Mouse (Mus musculus) right cerebral cortex, postnatal 14 days (tissue): Measurements from ENCODE around the gene Ifngr2.

ENCODE experiments used
- DNase-seq: peaks from one replicate; pipeline ENCODE4 v3.0.0; 2022

Gene Ifngr2

DNA sequence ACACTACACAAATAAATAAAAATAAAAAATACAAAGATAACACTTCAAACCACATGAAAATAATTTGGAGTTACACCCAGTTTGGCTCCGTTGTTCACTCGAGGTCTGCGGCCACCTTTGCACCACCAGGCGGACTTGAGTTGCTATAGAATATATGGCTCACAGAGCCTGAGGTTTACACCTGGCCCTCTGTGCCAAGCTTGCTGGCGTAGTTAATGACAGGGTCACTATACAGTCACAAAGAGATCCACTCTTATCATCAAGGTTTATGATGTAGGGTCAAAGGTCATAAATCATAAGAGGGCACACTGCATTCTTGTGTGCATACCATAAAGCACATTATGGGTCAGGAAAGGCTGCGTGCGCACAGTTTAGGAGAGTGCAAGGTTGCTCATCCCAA, 19.1 kb downstream of the Ifngr2 start:
- no peak for DNase-seq

DNA sequence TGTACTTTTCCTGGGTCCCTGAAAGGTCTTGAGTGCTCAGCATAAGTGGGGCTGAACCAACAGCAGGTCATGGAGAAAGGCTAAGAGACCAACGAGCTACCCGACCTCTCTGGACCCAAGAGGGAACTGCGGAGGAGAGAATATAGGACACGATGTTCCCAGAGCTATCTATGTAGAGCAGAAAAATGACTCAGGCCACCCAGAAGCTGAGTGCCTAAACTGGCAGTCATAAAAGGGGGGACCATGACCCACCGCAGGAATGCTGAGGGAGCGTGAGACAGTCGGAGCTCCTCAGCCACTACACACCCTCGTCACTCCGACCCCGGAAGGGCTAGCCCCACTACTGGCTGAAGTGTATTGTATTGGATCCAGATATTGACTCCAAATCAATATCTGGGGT, 22.1 kb downstream of the Ifngr2 start:
- no peak for DNase-seq

DNA sequence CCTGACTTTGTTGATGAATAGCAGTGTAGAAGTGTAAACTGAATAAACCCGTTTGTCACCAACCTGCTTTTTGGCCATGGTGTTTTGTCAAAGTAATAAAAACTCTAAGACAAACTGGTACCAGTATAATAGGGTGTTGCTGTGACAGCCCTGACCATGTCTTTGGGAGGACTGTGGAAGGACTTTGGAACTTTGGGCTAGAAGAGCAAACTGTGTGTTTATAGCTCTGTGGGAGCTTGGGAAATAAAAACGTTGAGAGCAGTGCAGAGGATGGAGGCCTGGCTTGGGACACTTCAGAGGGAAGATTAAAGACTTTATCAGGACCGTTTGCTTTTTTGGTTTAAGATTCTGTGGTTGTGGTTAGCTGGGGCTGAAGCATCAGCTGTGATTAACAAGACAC, 24.2 kb downstream of the Ifngr2 start:
- no peak for DNase-seq

DNA sequence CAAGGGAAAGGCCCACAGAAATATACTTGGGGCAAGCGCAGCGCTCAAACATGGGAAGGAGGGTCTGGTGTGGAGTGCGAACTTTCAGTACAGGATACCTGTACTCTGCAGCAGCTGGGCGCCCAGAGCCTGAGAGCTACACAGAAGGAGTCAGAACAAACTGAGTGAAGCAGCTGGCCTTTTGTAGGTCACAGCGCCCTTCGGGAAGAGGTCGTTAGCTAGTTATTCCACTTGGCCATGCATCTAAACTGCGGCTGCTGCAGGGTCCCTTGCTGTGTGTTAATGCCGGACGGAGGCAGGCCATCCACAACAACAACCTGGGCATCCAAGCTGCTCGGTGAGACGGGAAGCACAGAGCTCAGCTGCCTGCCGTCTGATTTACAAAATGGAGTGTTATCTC, 28.3 kb downstream of the Ifngr2 start:
- no peak for DNase-seq

DNA sequence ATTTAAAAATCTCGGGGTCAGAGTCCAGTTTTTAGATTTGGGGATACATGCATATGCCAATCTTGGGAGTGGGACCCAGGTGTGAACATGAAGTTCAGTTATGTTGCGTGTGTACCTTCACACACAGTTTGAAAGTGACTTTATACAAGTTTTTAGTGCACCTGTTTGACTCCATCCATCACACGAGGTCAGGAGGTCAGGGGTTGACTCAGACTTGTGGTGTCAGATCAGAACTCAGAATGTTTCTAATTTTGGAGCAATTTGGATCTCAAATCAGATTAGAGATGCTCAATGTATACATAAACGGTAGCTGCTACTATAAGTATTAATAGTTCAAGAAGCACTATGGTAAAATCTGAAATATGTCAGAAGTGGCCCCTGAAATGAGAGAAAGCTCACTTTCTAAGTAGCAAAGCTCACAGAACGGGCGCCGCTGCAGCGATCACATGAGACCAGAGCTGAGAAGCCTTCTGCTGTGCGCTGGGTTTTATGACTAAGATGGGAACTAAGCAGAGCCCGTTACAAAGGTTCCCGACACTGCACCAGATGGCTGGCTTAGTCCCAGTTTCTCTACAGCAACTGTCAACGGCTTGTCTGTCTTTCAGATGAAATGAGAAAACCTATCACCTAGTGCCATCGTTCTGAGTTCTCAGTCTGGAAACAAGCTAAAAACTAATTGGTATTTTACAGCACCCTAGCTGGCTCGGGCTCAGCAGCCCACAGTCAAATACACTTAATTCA, 32.3 kb downstream of the Ifngr2 start:
- no peak for DNase-seq

DNA sequence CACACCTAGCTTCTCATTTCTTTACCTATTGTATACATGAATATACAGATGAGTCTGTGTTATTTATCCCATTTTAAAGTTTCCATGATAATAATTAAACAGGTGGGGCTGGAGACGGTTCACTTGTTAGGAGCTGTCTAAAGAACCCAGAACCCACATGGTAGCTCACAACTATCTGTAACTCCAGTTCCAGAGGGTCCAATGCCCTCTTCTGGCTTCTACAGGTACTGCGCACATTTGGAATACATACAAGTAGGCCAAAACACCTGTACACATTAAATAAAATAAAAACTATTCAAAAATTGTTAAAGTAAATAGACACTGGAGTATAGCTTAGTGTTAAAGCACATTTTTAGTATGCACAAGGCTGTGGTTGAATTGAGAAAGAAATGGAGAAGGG, 35.4 kb downstream of the Ifngr2 start:
- peak; percentile 55 for DNase-seq

DNA sequence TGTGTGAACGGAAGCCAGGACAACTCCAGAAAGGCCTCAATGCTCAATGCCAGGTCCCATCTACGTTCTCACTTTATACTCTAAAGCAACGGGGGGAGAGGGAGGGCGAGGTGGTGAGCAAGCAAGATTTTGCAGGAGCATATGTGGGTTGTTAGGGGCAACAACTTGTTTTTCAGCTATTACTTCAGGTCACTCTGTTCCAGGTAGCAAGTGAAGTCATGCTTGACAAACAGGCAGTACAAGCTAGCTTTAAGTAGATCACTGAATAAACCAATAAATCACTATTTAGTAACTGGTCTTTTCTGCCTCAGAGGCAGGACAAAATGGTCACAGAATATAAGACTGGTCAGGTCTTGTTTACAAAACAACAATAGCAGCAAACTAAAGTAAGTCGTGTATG, 38.7 kb downstream of the Ifngr2 start:
- DNase-seq: no peak

DNA sequence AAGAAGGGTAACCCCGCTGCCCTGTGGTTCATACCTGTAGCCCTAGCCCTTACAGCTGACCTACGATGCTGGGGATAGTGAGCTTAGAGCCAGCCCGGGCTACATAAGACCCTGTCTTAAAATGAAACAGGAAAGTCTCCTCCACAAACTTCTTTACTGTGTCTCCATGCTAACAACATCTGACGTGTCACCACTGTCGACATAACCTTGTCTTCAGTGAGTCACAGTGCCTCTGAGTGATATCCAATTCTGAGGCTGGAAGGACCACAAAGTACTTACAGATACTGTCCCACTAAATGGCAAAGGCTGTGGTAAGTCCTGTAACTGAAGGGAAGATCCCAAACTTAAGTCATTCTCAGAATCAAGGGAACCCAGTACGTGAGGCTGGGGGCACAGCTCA, 39.4 kb downstream of the Ifngr2 start:
- DNase-seq: no peak

DNA sequence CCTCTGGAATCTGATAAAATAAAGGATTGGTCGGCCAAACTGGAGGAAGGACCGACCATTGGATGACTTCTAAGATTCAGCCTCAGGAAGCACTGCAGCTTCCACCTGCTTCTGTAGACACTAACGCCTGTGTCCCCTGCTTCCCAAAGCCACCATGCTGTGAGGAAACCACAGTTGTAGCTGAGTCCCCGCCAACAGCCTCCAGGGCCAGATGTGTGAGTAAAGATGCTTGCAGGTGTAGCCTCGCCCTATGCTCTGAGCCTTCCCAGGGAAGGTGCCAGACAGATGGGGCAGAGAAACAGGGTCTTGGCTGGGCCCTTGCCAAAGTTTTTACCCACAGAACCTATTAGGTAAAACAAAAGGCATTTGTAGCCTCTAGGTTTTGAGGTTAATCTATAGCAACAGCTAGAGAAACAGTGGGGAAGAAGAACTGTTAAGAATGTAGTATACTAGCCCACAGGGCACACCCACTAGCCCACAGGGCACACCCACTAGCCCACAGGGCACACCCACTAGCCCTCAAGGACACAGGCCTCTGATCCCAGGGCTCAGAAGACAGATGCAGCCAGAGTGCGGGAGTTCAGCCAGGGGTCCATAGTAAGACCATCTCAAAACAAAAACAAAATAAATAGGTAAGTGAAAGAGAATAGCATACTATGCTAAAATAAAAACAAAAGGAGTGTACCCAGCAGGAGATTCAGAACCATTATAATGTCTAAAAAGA, 41.0 kb downstream of the Ifngr2 start:
- no peak for DNase-seq

DNA sequence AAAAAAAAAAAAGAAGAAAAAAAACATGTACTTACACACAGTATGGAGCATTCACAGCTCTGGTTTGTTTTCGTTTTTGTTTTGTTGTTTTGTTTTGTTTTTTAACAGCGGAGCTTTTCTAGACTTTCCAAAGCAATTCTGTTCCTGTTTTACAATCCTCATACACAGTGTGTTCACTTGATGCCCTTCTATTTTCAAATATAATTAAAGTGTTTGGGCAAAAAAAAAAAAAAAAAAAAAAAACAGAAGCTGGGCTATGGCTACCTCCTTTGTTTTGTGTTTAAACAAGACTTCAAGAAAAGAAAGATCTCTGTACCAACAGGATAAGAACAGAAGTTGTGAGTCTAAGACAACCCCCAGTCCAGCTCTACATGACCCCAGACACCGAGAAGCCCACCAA, 41.8 kb downstream of the Ifngr2 start:
- DNase-seq: no peak

DNA sequence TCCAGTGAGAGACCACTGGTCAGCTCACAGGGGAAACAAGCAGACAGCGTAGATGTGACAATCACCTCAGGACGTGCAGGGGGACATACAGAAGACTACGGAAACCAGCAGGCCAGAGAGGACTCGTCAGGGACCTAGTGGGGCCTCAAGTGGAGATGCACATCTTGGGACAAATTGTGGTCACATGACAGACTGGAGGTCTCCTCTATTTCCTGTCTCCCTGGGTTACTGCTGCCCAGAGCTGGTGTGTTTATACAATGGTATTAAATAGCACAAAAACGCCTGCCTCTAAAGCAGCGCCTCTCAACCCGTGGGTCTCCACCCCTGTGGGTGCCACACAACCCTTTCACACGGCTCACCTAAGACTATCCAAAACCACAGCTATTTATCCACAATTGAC, 45.3 kb downstream of the Ifngr2 start:
- no peak for DNase-seq

DNA sequence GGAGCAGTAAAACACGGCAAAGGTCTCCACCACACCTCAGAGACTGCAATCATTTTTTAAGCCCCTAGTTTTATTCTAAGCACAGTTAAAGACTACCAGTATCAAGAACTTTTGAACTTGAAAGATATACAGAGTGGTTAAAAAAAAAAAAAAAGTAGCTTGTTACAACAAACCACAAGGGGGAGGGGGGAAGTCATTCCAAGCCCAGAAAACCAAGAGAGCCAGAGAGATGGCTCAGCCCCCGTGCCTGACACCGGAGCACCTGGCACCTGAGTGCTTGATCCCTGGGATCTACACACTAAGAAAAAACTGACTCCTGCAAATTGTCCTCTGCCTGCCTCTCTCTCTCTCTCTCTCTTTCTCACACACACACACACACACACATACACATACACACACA, 46.4 kb downstream of the Ifngr2 start:
- no peak for DNase-seq

DNA sequence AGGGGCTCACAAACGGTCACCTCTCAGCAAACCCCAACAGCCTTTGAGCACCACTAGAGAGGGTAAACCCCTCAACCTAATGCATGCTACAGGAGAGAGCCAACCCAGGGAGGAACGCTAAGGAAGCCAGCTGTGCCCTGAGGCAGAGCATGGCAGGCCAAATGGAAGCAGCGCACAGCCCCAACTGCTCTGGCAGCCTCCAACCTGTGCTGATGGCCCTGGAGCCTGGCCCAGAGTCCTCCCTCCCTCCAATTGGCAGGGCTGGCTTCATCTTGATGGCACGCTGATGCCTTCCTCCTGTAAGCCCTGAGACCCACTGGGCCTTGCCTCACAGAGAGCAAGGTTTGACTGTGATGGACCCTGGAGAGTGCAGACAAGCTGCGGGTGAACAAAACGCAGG, 48.2 kb downstream of the Ifngr2 start:
- DNase-seq: peak; percentile 23

DNA sequence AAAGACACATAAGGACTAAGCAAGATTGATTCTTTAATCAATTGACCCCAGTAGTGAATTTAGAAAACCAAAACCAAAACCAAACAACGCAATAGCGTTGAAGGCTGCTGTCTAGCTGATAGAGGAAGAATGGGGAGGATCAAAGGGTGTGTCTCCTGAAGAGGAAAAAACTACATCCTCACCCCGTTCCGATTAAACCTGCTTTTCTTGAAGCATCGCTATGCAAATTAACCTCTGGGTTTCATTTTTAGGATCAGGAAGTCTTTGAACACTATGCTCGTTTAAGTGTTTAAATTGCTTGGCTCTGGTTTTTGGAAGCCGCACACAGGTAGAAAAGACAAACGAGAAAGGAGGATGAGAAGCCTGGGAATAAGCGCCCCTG, 49.5 kb downstream of the Ifngr2 start:
- no peak for DNase-seq

DNA sequence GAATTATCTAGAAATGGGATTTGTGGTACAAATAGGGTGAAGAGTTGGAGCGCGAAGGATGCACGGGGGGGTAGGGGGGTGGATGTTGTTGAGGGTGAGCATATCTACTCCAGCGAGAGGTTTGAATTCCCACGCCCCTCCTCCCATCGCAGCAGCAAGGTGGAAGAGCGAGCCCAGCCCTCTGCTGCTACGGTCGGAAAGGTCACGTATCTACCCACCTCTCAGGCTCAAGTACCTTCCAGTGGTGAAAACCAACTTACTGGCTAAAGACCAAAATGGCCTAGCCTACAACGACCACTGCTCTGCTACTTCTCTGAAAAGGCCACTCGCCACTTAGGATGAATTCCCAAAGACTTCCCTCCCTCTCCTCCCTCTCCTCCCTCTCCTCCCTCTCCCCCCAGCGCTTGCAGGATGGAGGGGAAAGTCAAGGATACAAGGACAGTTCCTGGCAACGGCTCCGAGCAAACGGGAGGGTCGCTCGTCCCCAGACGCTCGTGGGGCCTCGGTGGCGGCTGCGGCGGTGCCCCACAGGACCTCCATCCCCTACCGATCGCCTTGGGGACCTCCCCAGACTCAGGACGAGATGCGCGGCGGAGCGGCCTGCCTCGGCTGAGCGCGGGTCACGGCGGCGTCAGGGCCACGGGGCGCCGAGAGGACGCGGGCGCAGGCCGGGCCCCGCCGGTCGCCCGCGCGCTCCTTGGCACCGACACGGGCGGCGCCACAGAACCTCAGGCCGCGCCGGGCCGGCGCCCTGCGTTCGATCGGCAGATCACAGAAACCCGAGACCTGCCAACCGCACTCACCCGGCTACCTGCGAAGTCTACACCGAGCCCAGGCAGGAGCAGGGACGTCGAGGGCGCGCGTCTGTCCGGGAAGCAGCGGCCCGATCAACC, 50.2 kb downstream of the Ifngr2 start:
- DNase-seq: no peak

DNA sequence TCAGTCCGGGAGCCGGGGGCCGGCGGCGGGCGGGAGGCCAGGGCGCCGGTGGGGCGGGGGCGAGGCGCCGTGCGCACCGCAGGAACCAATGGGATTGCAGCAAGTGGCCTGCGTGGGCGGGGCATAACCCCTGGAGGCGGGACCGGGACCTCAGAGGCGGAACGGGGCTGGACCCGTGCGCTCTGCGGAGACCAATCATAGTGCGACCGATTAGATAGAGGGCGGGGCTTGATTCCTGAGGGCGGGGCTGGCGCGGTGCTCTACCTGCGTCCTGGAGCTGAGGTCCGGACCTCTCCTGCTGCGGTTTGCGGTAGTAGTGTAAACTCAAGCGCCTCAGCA, 50.8 kb downstream of the Ifngr2 start, which contains the start of gene Tmem50b:
Gene Tmem50b (minus strand): TSS at position 129 of the 339 bp plus-strand sequence.
- DNase-seq: peak; percentile 99

DNA sequence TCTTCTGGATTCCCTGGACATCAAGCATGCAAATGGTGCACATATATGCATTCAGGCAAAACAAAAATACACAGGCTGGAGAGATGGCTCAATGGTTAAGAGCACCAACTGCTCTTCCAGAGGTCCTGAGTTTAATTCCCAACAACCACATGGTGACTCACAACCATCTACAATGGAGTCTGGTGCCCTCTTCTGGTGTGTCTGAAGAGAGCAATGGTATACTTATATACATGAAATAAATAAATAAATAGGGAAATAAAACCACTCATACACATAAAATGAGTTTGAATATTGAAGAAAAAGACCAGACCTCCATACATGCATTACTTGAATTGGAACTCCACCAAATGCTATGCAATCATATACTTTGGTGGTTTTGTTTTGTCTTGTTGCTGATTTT, 52.4 kb downstream of the Ifngr2 start:
- DNase-seq: no peak

DNA sequence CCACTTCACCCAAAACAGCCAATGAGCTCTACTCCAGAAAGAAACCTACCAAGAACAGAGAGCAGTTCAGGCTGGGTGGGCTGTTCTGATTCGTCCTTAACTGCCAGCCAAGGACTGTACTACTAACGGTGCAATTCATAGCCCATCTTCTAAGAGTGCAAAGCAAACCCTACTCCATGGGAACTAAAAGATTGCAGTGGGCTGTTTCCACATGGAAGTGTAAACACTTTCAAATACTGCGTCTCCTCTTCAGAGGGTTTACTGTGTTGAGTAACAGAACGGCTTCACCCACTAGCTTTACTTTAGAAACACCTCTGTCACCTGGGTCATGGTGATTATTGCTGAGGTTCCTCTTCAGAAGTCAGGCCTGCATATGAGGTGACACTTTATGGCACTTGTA, 54.2 kb downstream of the Ifngr2 start:
- DNase-seq: no peak

DNA sequence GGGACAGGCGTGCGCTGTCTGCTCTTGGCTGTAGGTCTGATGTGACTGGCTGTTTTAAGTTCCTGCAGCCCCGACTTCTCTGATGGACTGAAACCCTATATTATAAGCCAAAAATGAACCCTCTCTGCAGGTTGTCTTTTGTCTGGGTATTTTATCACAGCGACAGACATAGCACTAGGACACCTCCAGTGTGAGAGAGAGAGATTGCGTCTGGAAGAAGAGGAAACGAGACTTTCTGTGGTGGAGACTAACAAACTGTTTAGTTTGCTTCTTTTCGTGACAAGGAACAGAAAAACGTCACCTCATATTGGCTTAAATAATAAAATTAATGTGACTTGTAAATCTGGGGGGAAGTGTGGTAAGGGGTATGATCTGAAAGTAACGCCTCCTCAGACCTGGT, 54.8 kb downstream of the Ifngr2 start:
- DNase-seq: no peak

DNA sequence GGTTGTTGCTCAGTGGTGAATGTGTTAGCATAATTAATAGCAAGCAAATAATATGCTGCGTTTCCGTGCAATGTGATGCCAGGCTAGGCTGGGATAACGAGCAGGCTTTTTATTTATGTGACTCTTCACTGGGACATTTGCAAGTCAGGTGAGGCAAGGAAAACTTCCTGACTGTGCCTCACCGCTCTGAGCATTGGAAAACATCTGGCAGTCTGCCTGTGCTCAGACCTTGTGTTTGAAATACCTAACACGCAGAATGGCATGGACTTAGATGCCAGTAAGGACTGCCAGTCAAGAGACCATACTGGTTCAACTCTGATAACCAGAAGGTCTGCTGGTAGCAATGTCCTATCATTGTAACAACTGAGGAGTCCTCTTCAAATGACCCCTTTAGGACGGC, 58.3 kb downstream of the Ifngr2 start:
- no peak for DNase-seq

DNA sequence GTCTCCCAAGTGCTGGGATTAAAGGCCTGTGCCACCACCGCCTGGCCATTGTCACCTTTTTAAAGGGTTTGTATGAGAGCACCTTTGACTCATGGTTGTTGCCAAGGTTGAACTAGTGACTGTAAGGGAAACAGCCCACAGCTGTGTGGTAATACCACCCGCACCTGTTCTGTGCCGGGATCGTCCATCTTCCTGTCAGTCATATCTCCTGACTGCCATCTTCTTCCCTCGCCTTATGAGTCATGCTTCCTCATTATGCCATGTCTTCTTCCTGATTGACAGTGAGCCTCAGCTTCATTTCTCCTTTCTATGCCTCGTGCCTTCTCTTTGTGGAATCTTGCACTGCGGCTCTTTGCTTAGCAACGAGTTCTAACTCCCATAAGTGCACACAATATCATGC, 60.1 kb downstream of the Ifngr2 start:
- DNase-seq: no peak

DNA sequence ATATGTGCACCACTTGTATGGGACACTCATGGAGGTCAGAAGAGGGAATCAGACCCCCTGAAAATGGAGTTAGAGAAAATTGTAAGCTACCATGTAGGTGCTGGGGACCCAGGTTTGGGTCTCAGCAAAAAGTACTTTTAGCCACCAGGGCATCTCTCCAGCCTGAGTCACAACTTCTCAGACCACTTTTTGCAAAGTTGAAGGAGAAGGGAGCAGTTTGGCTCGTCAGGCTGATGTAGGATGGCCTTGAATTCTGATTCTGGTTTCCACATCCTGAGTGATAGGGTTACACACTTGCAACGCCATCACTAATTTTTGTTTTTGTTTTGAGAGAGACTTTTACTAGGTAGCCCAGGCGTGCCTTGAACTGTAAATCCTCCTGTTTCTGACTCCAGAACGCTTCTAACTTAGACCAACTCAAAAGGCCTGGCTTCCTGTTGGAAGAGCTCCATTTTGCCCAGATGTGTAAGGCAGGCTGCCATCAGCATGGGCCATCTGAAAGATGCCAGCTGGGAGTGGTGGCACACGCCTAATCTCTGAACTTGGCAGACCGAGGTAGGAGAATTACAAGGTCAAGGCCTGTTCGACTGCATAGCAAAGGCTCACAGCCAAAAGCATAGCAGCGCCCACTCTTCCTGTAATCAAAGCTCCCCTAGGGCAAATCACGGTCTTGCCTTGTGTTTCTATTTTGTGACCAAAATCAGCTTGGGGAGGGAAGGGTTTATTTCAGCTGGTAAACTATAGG, 62.8 kb downstream of the Ifngr2 start:
- DNase-seq: no peak

DNA sequence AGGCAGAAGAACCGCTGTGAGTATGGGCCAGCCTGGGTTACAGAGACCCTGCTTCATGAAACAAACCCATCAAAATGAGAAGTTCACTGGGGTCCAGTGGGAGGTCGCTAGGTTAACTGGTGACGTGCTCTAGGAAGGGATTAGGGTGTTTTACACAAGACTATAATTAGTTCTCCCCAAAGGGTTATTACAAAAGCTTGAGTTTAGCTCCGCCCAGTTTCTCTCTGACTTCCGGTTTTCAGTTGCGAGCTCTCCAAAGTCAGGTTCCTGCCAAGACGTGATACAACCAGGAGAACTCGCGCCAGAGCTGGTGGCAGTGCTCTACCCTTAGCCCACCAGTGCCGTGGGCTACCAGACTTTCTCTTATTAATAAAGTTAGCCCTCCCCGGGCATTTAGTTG, 64.4 kb downstream of the Ifngr2 start:
- no peak for DNase-seq
